Mouse (Mus musculus) limb, embryonic 15.5 days (tissue): Measurements from ENCODE around the gene Rrnad1. TPM values are rescaled to one million over a fixed set of nuclear protein-coding genes. Genes with fewer than 3 reads are reported as not detected.

ENCODE experiments used
- ATAC-seq: fragments of 200-750 bp; cut with Nextera tagmentation; 2 replicates; pipeline ENCODE4 v1.8.0; 2017; ENCODE audit warnings: low read depth, moderate TSS enrichment; ENCODE audit not compliant: insufficient number of reproducible peaks, low FRiP score, low TSS enrichment
- H3K27ac ChIP-seq: fragments of 300-500 bp; sonication (generic); 2 replicates; pipeline ENCODE4 v1.5.1; 2015; ENCODE audit warnings: moderate library complexity, mild to moderate bottlenecking, inconsistent platforms
- H3K27me3 ChIP-seq: fragments of 300-500 bp; sonication (generic); 2 replicates; pipeline ENCODE4 v1.6.1; 2015; ENCODE audit warnings: inconsistent platforms
- H3K36me3 ChIP-seq: fragments of 300-500 bp; sonication (generic); 2 replicates; pipeline ENCODE4 v1.6.1; 2015; ENCODE audit warnings: inconsistent platforms
- H3K4me1 ChIP-seq: fragments of 300-500 bp; sonication (generic); 2 replicates; pipeline ENCODE4 v1.6.1; 2015; ENCODE audit warnings: inconsistent platforms
- H3K4me2 ChIP-seq: fragments of 300-500 bp; sonication (generic); 2 replicates; pipeline ENCODE4 v1.6.1; 2015; ENCODE audit warnings: mild to moderate bottlenecking, inconsistent platforms
- H3K4me3 ChIP-seq: fragments of 300-500 bp; sonication (generic); 2 replicates; pipeline ENCODE4 v1.5.1; 2015; ENCODE audit warnings: mild to moderate bottlenecking, inconsistent platforms
- H3K9ac ChIP-seq: fragments of 300-500 bp; sonication (generic); 2 replicates; pipeline ENCODE4 v1.6.1; 2015; ENCODE audit warnings: inconsistent platforms
- H3K9me3 ChIP-seq: fragments of 300-500 bp; sonication (generic); 2 replicates; pipeline ENCODE4 v1.6.1; 2016; ENCODE audit warnings: inconsistent platforms
- WGBS: fragments of 180-500 bp; shearing (Covaris S2); methylation state at CpG from one replicate; pipeline ENCODE4 v1.1.7; 2015; 5-methylcytosine and 5-hydroxymethylcytosine counted together
- polyA plus RNA-seq: library from polyadenylated mRNA; unstranded; fragments of >200 nt; fragmentation: Nextera tagmentation; extraction: Ambion mirVana; gene quantifications from 2 replicates; pipeline ENCODE4 v1.2.1, GENCODE M21; 2015

The Rrnad1 gene
- polyA plus RNA-seq, 1 experiment from 2014 or later: 18.5 TPM

GRCm38 (mm10) chr3:87929341-87930077, 1.0 kb downstream of the Rrnad1 start:
- 5% methylated on average over 26 of the region's 26 CpGs for WGBS
- Histone ChIP-seq H3K27ac (peak overlapping the region; percentile 93), H3K4me2 (peak overlapping the region; percentile 69), H3K4me3 (peak overlapping the region; percentile 94), H3K9ac (peak overlapping the region; percentile 86), H3K4me1 (peaks cover 30% of the 10 kb centered on the region), H3K9me3 (no peaks in the 10 kb centered on the region), H3K27me3 (no peaks in the 10 kb centered on the region), H3K36me3 (peaks cover 53% of the 10 kb centered on the region)
- peak; percentile 30 for ATAC-seq

- H3K9me3 ChIP-seq: no peaks in the 10 kb centered on the region
- 91% methylated on average over 5 of the region's 5 CpGs for WGBS
- no peak overlapping the region for H3K27ac ChIP-seq
- H3K4me3 ChIP-seq: no peak overlapping the region
- peaks cover 21% of the 10 kb centered on the region for H3K4me1 ChIP-seq
- H3K36me3 ChIP-seq: peaks cover 61% of the 10 kb centered on the region
- H3K9ac ChIP-seq: no peak overlapping the region
- no peaks in the 10 kb centered on the region for H3K27me3 ChIP-seq
- no peak for ATAC-seq
- H3K4me2 ChIP-seq: no peak overlapping the region
These were observed 3.1 kb downstream of the Rrnad1 start for GRCm38 (mm10) chr3:87927452-87927851.

GRCm38 (mm10) chr3:87924996-87925395, 5.5 kb downstream of the Rrnad1 start:
- H3K4me1 ChIP-seq: peaks cover 9% of the 10 kb centered on the region
- no peaks in the 10 kb centered on the region for H3K9me3 ChIP-seq
- no peaks in the 10 kb centered on the region for H3K27me3 ChIP-seq
- no peak overlapping the region for H3K27ac ChIP-seq
- H3K4me3 ChIP-seq: no peak overlapping the region
- H3K36me3 ChIP-seq: peaks cover 59% of the 10 kb centered on the region
- H3K4me2 ChIP-seq: no peak overlapping the region
- 87% methylated on average over 7 of the region's 7 CpGs for WGBS
- ATAC-seq: no peak
- no peak overlapping the region for H3K9ac ChIP-seq

GRCm38 (mm10) chr3:87920270-87920943, 10.1 kb downstream of the Rrnad1 start:
- H3K27me3 ChIP-seq: no peaks in the 10 kb centered on the region
- 0 out of 2 replicates have a peak overlapping the region, but pooled peaks have one; percentile 76 for H3K9ac ChIP-seq
- H3K4me2 ChIP-seq: peak overlapping the region; percentile 71
- H3K4me1 ChIP-seq: peaks cover 10% of the 10 kb centered on the region; the same call in 1 of the 2 replicates
- peaks cover 58% of the 10 kb centered on the region for H3K36me3 ChIP-seq
- peak overlapping the region; percentile 89; the same call in 1 of the 2 replicates for H3K27ac ChIP-seq
- no peak for ATAC-seq
- peak overlapping the region; percentile 70 for H3K4me3 ChIP-seq
- 69% methylated on average over 9 of the region's 9 CpGs for WGBS
- H3K9me3 ChIP-seq: no peaks in the 10 kb centered on the region

GRCm38 (mm10) chr3:87919336-87920108, 11.0 kb downstream of the Rrnad1 start, which contains the start of gene Mrpl24:
Mrpl24 (plus strand) TSS chr3:87919506.
- H3K27ac ChIP-seq: peak within 1 kb of the TSS; percentile 89
- no peaks in the 10 kb centered on the region for H3K9me3 ChIP-seq
- peak within 1 kb of the TSS; percentile 71 for H3K4me2 ChIP-seq
- H3K27me3 ChIP-seq: no peaks in the 10 kb centered on the region
- WGBS: under 1% methylated on average over 30 of the region's 30 CpGs
- peak within 1 kb of the TSS; percentile 70 for H3K4me3 ChIP-seq
- peaks cover 10% of the 10 kb centered on the region; the same call in 1 of the 2 replicates for H3K4me1 ChIP-seq
- peak; percentile 71 for ATAC-seq
- peak within 1 kb of the TSS; percentile 76 for H3K9ac ChIP-seq
- peaks cover 58% of the 10 kb centered on the region for H3K36me3 ChIP-seq

GRCm38 (mm10) chr3:87918551-87918950, 12.0 kb downstream of the Rrnad1 start:
- H3K36me3 ChIP-seq: peaks cover 58% of the 10 kb centered on the region
- no peaks in the 10 kb centered on the region for H3K27me3 ChIP-seq
- no peak overlapping the region for H3K4me2 ChIP-seq
- H3K9me3 ChIP-seq: no peaks in the 10 kb centered on the region
- 88% methylated on average over 1 of the region's 1 CpGs for WGBS
- H3K9ac ChIP-seq: no peak overlapping the region
- peak overlapping the region; percentile 22; the same call in 1 of the 2 replicates for H3K27ac ChIP-seq
- ATAC-seq: no peak
- H3K4me3 ChIP-seq: no peak overlapping the region
- peaks cover 10% of the 10 kb centered on the region; the same call in 1 of the 2 replicates for H3K4me1 ChIP-seq

GRCm38 (mm10) chr3:87916990-87917389, 13.5 kb downstream of the Rrnad1 start:
- WGBS: 84% methylated on average over 1 of the region's 1 CpGs
- Histone ChIP-seq H3K4me3 (no peak overlapping the region), H3K4me1 (peaks cover 10% of the 10 kb centered on the region; the same call in 1 of the 2 replicates), H3K4me2 (no peak overlapping the region), H3K36me3 (peaks cover 50% of the 10 kb centered on the region), H3K27me3 (no peaks in the 10 kb centered on the region), H3K9ac (no peak overlapping the region), H3K27ac (no peak overlapping the region; the same call in 1 of the 2 replicates), H3K9me3 (no peaks in the 10 kb centered on the region)
- ATAC-seq: no peak

GRCm38 (mm10) chr3:87913891-87914290, 16.6 kb downstream of the Rrnad1 start:
- Histone ChIP-seq H3K36me3 (peaks cover 48% of the 10 kb centered on the region), H3K4me3 (no peak overlapping the region), H3K4me1 (peaks cover 27% of the 10 kb centered on the region), H3K27me3 (no peaks in the 10 kb centered on the region), H3K9ac (no peak overlapping the region), H3K4me2 (no peak overlapping the region), H3K27ac (no peak overlapping the region), H3K9me3 (no peaks in the 10 kb centered on the region)
- no peak for ATAC-seq
- WGBS: 94% methylated on average over 10 of the region's 10 CpGs

GRCm38 (mm10) chr3:87913491-87913890, 17.0 kb downstream of the Rrnad1 start:
- Histone ChIP-seq H3K27ac (no peak overlapping the region), H3K9me3 (no peaks in the 10 kb centered on the region), H3K9ac (no peak overlapping the region), H3K4me1 (peaks cover 29% of the 10 kb centered on the region), H3K4me3 (no peak overlapping the region), H3K27me3 (no peaks in the 10 kb centered on the region), H3K36me3 (peaks cover 48% of the 10 kb centered on the region), H3K4me2 (no peak overlapping the region)
- WGBS: 73% methylated on average over 7 of the region's 7 CpGs
- no peak for ATAC-seq

GRCm38 (mm10) chr3:87910573-87911141, 19.9 kb downstream of the Rrnad1 start:
- Histone ChIP-seq H3K4me1 (peaks cover 40% of the 10 kb centered on the region), H3K4me2 (peak overlapping the region; percentile 46), H3K27me3 (no peaks in the 10 kb centered on the region), H3K9ac (no peak overlapping the region), H3K27ac (peak overlapping the region; percentile 97), H3K36me3 (peaks cover 28% of the 10 kb centered on the region), H3K4me3 (peak overlapping the region; percentile 31), H3K9me3 (no peaks in the 10 kb centered on the region)
- 7% methylated on average over 12 of the region's 12 CpGs for WGBS
- peak; percentile 16; the same call in 1 of the 2 replicates for ATAC-seq

- peaks cover 21% of the 10 kb centered on the region for H3K36me3 ChIP-seq
- peak overlapping the region; percentile 97 for H3K27ac ChIP-seq
- no peak for ATAC-seq
- peak overlapping the region; percentile 31 for H3K4me3 ChIP-seq
- peak overlapping the region; percentile 46 for H3K4me2 ChIP-seq
- no peak overlapping the region for H3K9ac ChIP-seq
- whole genome bisulfite sequencing: 9% methylated on average over 4 of the region's 4 CpGs
- peaks cover 40% of the 10 kb centered on the region for H3K4me1 ChIP-seq
- H3K27me3 ChIP-seq: no peaks in the 10 kb centered on the region
- no peaks in the 10 kb centered on the region for H3K9me3 ChIP-seq
These were observed 20.6 kb downstream of the Rrnad1 start for GRCm38 (mm10) chr3:87909874-87910273.
